In genomic region chr16:10945381-10946127, GRCm38 (mm10) we compare ENCODE assay signal across 16 mouse cellular contexts.
A peak's percentile ranks its signal among the peaks of the same experiment; 100 is the strongest.
DNase-seq lines count a peak whose midpoint lies in the region; ATAC-seq and TF ChIP-seq lines count a peak whose summit lies in the region.
"Had no signal": no experiment of that assay in that cellular context is flagged by ENCODE, and none has a peak within 500 bp of the region (broad histone marks: within the 10 kb centered on the region; RNA-seq: fewer than 3 reads in every experiment).

No protein-coding gene starts in this region.

- no peak overlapping the region for H3K4me3 ChIP-seq in lung, embryonic 14.5 days (ENCODE audit: low read depth, low read length)
- H3K4me3 ChIP-seq in bone marrow macrophage, adult 2 months (ENCODE audit: insufficient read depth, low read length) = no peak overlapping the region
- no peak overlapping the region for H3K4me3 ChIP-seq in layer of hippocampus, adult 2 months
- H3K4me3 ChIP-seq: embryonic facial prominence, embryonic 15.5 days; forebrain, embryonic 15.5 days; gastrocnemius, adult 2 months; heart, adult 2 months had no signal

- DNase-seq in lung, embryonic 14.5 days = peak; percentile 57
- no peak for DNase-seq in lung, postnatal 36 days
- peak; percentile 39 for DNase-seq in NIH3T3 (ENCODE audit: low read depth)
- no peak for DNase-seq in ovary, postnatal 14 days (ENCODE audit: low spot score)
- DNase-seq in layer of hippocampus, adult 2 months (ENCODE audit: low spot score in 2 of 2) = no peak
- DNase-seq: gastrocnemius, adult 2 months; heart, adult 2 months; heart, postnatal 10 days; kidney, postnatal 14 days; thymus, adult 18-20 months had no signal

- WGBS in lung, embryonic 14.5 days = 68% methylated on average over 7 of the region's 7 CpGs

- H3K4me1 ChIP-seq in lung, embryonic 14.5 days (ENCODE audit: insufficient read depth) = no peaks in the 10 kb centered on the region
- H3K4me1 ChIP-seq in bone marrow macrophage, adult 2 months (ENCODE audit: control insufficient read depth, insufficient read depth, low read length) = peaks cover 10% of the 10 kb centered on the region
- H3K4me1 ChIP-seq: forebrain, embryonic 15.5 days had no signal

- H3K27ac ChIP-seq in lung, embryonic 14.5 days (ENCODE audit: low read depth) = peak overlapping the region; percentile 18; the same call in 1 of the 2 replicates
- peak overlapping the region; percentile 17; the same call in 1 of the 2 replicates for H3K27ac ChIP-seq in bone marrow macrophage, adult 2 months (ENCODE audit: insufficient read depth, low read depth, low read length)
- no peak overlapping the region for H3K27ac ChIP-seq in layer of hippocampus, adult 2 months
- H3K27ac ChIP-seq: embryonic facial prominence, embryonic 15.5 days; forebrain, embryonic 15.5 days; gastrocnemius, adult 2 months; heart, adult 2 months; liver, embryonic 14.5 days had no signal

- H3K27me3 ChIP-seq in lung, embryonic 14.5 days (ENCODE audit: insufficient read depth, low read length) = no peaks in the 10 kb centered on the region
- H3K27me3 ChIP-seq: embryonic facial prominence, embryonic 15.5 days; forebrain, embryonic 15.5 days had no signal

- H3K4me2 ChIP-seq in lung, embryonic 14.5 days = no peak overlapping the region
- H3K4me2 ChIP-seq: embryonic facial prominence, embryonic 15.5 days; forebrain, embryonic 15.5 days had no signal

- TF ChIP-seq POLR2A in bone marrow macrophage, adult 2 months (IDR thresholded peaks at IDR 0.05; ENCODE audit: borderline replicate concordance, low read depth, low read length) = no peak

- no peak for ATAC-seq in lung, embryonic 14.5 days (ENCODE audit: insufficient read depth)
- ATAC-seq in neutrophil, adult 5-6 weeks (ENCODE audit: extremely low read depth, insufficient number of reproducible peaks, low FRiP score, poor library complexity, severe bottlenecking) = peak; percentile 79; the same call in 1 of the 2 replicates
- ATAC-seq: forebrain, embryonic 15.5 days; midbrain, embryonic 16.5 days had no signal

- no peaks in the 10 kb centered on the region for H3K9me3 ChIP-seq in lung, embryonic 14.5 days (ENCODE audit: low read depth, low read length)
- H3K9me3 ChIP-seq: embryonic facial prominence, embryonic 15.5 days; forebrain, embryonic 15.5 days had no signal

- TF ChIP-seq CTCF in lung, embryonic 14.5 days (IDR thresholded peaks at IDR 0.05; ENCODE audit: low read depth) = no peak
- TF ChIP-seq CTCF in bone marrow macrophage, adult 2 months (IDR thresholded peaks at IDR 0.05; ENCODE audit: low read depth, low read length) = no peak
- no peak for TF ChIP-seq CTCF in layer of hippocampus, adult 2 months (conservative IDR thresholded peaks at IDR 0.05)

- H3K9ac ChIP-seq in lung, embryonic 14.5 days = no peak overlapping the region
- H3K9ac ChIP-seq: embryonic facial prominence, embryonic 15.5 days; forebrain, embryonic 15.5 days; liver, embryonic 14.5 days had no signal

- H3K36me3 ChIP-seq in lung, embryonic 14.5 days (ENCODE audit: insufficient read depth) = no peaks in the 10 kb centered on the region
- H3K36me3 ChIP-seq: embryonic facial prominence, embryonic 15.5 days; forebrain, embryonic 15.5 days had no signal

Comparison
In these comparisons a context has a peak if more than half of its experiments do, and no peak if none do; other contexts are left out.
1. DNase-seq: peak in lung, embryonic 14.5 days (single experiment) and NIH3T3 (single experiment); none in lung, postnatal 36 days (single experiment), ovary, postnatal 14 days (single experiment) and layer of hippocampus, adult 2 months (0 of 2).